Mouse (Mus musculus): ENCODE measurements around the gene Rab4b. TPM values are rescaled to one million over a fixed set of nuclear protein-coding genes. Genes with fewer than 3 reads are reported as not detected.

Gene Rab4b
- total RNA-seq, 1 experiment from 2014 or later: 10.6 TPM

- ATAC-seq (replicated peaks; ENCODE audit: low read depth, poor library complexity, severe bottlenecking): no peak
Measured at GRCm38 (mm10) chr7:27185986-27186385, 7.3 kb upstream of the Rab4b start.

GRCm38 (mm10) chr7:27184964-27185363, 6.3 kb upstream of the Rab4b start:
- peak; percentile 85 for ATAC-seq (replicated peaks; ENCODE audit: low read depth, poor library complexity, severe bottlenecking)

- no peak for ATAC-seq (replicated peaks; ENCODE audit: low read depth, poor library complexity, severe bottlenecking)
Measured at GRCm38 (mm10) chr7:27182498-27182897, 3.8 kb upstream of the Rab4b start.

- no peak for ATAC-seq (replicated peaks; ENCODE audit: low read depth, poor library complexity, severe bottlenecking)
Measured at GRCm38 (mm10) chr7:27180837-27181695, 2.4 kb upstream of the Rab4b start, which contains the start of the genes Gm21983 and Mia. TSS of gene Gm21983 (minus strand) at chr7:27181086. TSS of gene Mia (minus strand) at chr7:27181157.

- ATAC-seq (replicated peaks; ENCODE audit: low read depth, poor library complexity, severe bottlenecking): no peak
Measured at GRCm38 (mm10) chr7:27180036-27180435, 1.3 kb upstream of the Rab4b start.

GRCm38 (mm10) chr7:27179217-27179918, 672 bp upstream of the Rab4b start:
- ATAC-seq (replicated peaks; ENCODE audit: low read depth, poor library complexity, severe bottlenecking): no peak

- 0 out of 2 replicates have a peak, but pooled peaks have one; percentile 1 for ATAC-seq (replicated peaks; ENCODE audit: low read depth, poor library complexity, severe bottlenecking)
Measured at GRCm38 (mm10) chr7:27177942-27178323, 763 bp downstream of the Rab4b start.

GRCm38 (mm10) chr7:27174896-27175295, 3.8 kb downstream of the Rab4b start:
- ATAC-seq (replicated peaks; ENCODE audit: low read depth, poor library complexity, severe bottlenecking): no peak

GRCm38 (mm10) chr7:27174496-27174895, 4.2 kb downstream of the Rab4b start:
- no peak for ATAC-seq (replicated peaks; ENCODE audit: low read depth, poor library complexity, severe bottlenecking)

GRCm38 (mm10) chr7:27170981-27171380, 7.7 kb downstream of the Rab4b start:
- no peak for ATAC-seq (replicated peaks; ENCODE audit: low read depth, poor library complexity, severe bottlenecking)

- no peak for ATAC-seq (replicated peaks; ENCODE audit: low read depth, poor library complexity, severe bottlenecking)
Measured at GRCm38 (mm10) chr7:27168371-27168770, 10.3 kb downstream of the Rab4b start.

GRCm38 (mm10) chr7:27167475-27168094, 11.1 kb downstream of the Rab4b start:
- no peak; the same call in 1 of the 2 replicates for ATAC-seq (replicated peaks; ENCODE audit: low read depth, poor library complexity, severe bottlenecking)

GRCm38 (mm10) chr7:27166614-27167474, 11.9 kb downstream of the Rab4b start, which contains the start of gene Egln2:
TSS of gene Egln2 (minus strand) at chr7:27166802.
- peak; percentile 75 for ATAC-seq (replicated peaks; ENCODE audit: low read depth, poor library complexity, severe bottlenecking)

- peak; percentile 57 for ATAC-seq (replicated peaks; ENCODE audit: low read depth, poor library complexity, severe bottlenecking)
Measured at GRCm38 (mm10) chr7:27166229-27166613, 12.5 kb downstream of the Rab4b start.

- no peak for ATAC-seq (replicated peaks; ENCODE audit: low read depth, poor library complexity, severe bottlenecking)
Measured at GRCm38 (mm10) chr7:27165696-27166095, 13.0 kb downstream of the Rab4b start.

- ATAC-seq (replicated peaks; ENCODE audit: low read depth, poor library complexity, severe bottlenecking): no peak
Measured at GRCm38 (mm10) chr7:27165007-27165655, 13.6 kb downstream of the Rab4b start.

- ATAC-seq (replicated peaks; ENCODE audit: low read depth, poor library complexity, severe bottlenecking): no peak
Measured at GRCm38 (mm10) chr7:27164112-27164947, 14.4 kb downstream of the Rab4b start.

- ATAC-seq (replicated peaks; ENCODE audit: low read depth, poor library complexity, severe bottlenecking): no peak
Measured at GRCm38 (mm10) chr7:27163450-27163805, 15.3 kb downstream of the Rab4b start.

All from common myeloid progenitor, adult 5-6 weeks (primary cell).